Mouse (Mus musculus) 3T3-L1 (cell line): ENCODE data around the gene Cnga3.
A peak's percentile ranks its signal among the peaks of the same experiment; 100 is the strongest.

Experiments
- DNase-seq: peaks from one replicate; pipeline ENCODE4 v3.0.0-alpha.2; 2015; ENCODE audit warnings: low read depth, low spot score

The Cnga3 gene

DNA sequence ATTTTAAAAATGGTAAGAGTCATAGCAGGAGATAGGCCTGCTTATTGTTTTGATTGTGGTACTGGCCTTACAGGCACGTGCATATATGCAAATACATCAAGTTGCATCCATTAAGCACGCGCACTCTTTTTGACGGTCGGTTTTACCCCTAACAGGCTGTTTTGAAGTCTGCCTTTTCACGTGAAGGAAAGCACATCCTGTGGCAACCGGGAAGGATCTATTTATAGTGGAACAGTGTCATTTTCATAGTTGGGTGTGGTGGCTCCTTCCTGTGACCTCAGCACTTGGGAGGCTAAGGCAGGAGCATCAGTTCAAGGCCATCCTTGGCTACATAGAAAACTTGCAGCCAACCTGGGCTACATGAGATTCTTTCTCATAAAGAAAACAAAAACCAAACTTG is 72.3 kb downstream of the Cnga3 start:
- no peak for DNase-seq

DNA sequence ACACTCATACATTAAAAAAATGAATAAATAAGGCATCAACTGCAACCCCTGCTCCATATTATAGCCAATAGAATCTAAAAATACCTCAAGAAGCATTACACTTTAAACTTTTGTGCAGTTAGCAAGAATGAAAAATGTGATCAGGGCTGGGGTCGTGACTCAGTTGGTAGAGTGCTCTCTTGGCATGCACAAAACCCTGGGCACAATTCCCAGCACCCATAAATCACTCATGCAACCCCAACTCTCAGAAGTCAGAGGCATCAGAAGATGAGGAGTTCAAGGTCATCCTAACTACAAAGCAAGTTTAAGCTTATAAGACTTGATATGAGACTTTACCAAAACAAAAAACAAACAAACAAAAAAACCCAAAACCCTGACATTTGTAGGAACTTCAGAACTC is 73.5 kb downstream of the Cnga3 start:
- DNase-seq, result peak; percentile 47

DNA sequence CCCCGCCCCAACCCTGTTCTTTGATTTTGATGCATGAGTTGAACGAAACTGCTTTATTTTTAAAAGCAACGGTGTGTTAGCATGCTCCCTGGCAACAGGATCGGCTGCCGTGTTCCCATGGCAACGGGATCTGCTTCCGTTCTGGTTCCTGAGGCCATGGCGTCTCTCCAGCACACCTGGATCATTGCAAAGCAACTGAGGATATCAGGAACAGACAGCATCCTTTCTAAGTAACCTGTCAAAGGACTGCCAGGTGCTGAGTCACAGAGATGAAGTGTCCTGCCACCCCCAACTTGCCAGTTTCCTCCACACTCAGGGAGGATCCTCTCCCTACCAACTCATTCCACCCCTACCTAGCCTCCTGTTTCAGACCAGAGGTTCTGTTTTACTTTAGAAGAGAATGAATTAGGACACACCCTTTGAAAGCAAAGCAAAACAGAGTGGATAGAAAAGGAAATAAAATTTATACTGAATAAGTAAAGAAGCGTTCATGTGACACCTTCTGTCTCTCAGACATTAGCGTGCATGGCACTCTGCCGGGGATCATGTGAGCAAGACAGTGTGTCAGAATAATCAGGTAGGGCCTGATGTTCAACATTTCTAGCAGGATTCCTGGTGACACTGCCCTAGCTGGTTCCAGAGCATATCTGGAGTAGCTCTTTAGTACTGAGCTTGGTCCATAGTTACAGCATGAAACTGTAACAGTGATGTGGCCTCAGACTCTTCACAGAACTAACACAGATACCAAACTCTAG is 74.1 kb downstream of the Cnga3 start:
- no peak for DNase-seq

GRCm38 (mm10) chr1:37288941-37289340 is 74.7 kb downstream of the Cnga3 start:
- DNase-seq, result peak; percentile 85

DNA sequence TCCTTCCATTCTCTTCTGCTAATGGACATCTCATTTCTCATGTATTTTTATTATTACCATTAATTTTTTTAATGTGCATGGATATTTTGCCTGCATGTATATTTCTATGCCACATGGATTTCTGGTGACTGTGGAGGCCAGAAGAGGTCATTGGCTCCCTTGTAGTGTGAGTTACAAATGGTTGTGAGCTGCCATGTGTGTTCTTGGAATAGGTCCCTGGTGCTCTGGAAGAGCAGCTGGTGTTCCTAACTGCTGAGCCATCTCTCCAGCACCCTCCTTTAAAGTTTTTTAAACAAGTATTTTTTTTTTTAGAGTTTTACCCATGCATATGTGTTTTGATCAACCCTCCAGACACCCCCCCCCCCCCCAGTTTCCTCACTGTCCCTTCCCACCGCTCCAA is 82.2 kb downstream of the Cnga3 start:
- no peak for DNase-seq

- DNase-seq, result no peak
Observed at GRCm38 (mm10) chr1:37298904-37299303, 84.7 kb downstream of the Cnga3 start.

GRCm38 (mm10) chr1:37299540-37300491 is 85.6 kb downstream of the Cnga3 start, which contains the start of gene Inpp4a:
TSS of gene Inpp4a (plus strand) at chr1:37299865.
- peak; percentile 87 for DNase-seq

GRCm38 (mm10) chr1:37300650-37301049 is 86.4 kb downstream of the Cnga3 start:
- no peak for DNase-seq

GRCm38 (mm10) chr1:37302801-37303200 is 88.6 kb downstream of the Cnga3 start:
- DNase-seq, result no peak

DNA sequence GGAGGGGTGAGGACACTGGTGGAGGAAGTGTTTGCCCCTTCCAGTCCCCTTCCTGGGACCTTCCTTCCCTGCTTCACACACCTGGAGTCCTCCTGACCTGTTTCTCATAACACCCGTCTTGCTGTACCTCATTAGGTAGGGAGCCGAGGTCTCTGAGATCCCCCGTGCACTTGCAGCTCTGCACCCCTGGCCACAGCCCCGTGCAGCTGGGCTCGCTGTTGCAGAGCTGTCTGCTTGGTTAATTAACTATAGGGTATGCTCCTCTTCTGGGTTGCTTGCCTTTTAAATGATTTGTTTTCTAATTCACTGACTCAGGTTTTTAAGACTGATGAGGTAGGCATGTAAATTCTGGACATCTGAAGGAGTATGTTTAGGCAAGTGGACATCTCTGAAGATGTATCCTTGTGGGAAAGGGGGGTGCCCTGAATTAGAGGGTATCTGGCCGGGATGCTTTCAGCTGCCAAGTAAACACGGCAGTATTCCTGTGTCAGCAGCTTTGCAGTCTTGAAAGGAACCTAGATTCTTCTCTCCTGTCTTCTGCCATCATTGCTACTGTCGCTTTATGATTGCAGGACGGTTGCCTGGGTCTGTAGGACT is 91.6 kb downstream of the Cnga3 start:
- no peak for DNase-seq

DNA sequence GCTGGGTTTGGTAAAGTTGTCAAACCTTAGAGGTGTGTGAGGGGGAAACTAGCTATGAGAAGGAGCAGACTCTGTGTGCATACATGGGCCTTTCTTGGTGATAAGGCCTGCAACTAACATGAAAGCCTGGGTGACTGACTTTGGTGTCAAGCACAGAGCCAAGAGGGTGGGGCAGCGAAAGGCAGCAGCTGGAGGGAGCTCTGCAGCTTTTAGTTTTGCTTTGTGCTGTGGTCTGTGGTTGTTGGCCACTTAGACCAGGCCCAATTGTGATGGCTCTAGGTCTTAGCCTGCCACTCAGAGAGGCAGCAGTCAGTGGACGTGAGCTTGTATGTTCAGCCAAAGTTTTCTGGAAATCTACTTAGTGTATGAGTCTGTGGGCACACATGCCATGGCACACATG is 93.4 kb downstream of the Cnga3 start:
- peak; percentile 48 for DNase-seq

DNA sequence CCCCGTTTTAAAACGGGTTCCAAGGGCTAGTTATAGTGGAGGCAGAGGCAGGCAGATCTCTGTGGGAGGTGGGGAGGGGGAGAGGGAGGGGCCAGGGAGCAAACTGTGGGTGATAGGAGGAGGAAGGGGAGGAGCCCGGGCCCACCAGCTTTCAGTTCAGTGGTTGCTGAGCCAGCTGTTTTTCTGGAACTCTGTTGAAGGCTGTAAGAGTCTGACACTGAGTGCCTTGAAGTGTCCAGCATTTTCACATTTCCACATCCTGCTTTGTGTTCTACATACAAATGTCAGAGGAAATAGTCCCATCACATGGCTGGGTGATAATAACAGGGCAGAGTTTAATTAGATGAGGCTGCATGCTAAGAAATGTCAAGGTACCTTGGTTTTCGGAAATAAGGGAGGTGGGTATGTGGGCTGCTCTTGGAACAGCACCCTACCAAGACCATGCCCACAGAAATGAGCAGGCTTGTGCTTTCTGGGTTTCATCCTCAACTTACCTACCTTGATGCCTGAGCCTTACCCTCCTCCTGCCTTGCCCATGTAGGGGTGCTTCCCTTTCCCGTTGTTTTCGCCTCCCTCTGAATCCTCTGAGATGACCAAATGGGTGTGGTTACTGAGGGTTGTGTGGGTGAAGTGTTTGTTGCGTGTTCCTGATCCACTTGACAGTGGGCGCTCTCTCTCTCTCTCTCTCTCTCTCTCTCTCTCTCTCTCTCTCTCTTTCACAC is 93.9 kb downstream of the Cnga3 start:
- DNase-seq, result no peak

- DNase-seq, result no peak
Observed at GRCm38 (mm10) chr1:37308743-37309100, 94.5 kb downstream of the Cnga3 start.

GRCm38 (mm10) chr1:37309939-37310515 is 95.8 kb downstream of the Cnga3 start:
- no peak for DNase-seq
